Mouse (Mus musculus) kidney, adult 2 months (tissue): ENCODE results near the gene Asns.

Source experiments
- CTCF ChIP-seq: fragments of 200-500 bp; conservative IDR thresholded peaks from 2 replicates; pipeline ENCODE4 v1.5.1; 2011; ENCODE audit warnings: low read depth, mild to moderate bottlenecking, control low read depth, low read length, moderate library complexity, mixed read lengths; ENCODE audit not compliant: insufficient read depth, insufficient read length
- POLR2A ChIP-seq: fragments of 200-500 bp; IDR thresholded peaks from one replicate; pipeline ENCODE4 v1.6.1; 2011; ENCODE audit warnings: low read depth, low read length, control low read depth

DNA sequence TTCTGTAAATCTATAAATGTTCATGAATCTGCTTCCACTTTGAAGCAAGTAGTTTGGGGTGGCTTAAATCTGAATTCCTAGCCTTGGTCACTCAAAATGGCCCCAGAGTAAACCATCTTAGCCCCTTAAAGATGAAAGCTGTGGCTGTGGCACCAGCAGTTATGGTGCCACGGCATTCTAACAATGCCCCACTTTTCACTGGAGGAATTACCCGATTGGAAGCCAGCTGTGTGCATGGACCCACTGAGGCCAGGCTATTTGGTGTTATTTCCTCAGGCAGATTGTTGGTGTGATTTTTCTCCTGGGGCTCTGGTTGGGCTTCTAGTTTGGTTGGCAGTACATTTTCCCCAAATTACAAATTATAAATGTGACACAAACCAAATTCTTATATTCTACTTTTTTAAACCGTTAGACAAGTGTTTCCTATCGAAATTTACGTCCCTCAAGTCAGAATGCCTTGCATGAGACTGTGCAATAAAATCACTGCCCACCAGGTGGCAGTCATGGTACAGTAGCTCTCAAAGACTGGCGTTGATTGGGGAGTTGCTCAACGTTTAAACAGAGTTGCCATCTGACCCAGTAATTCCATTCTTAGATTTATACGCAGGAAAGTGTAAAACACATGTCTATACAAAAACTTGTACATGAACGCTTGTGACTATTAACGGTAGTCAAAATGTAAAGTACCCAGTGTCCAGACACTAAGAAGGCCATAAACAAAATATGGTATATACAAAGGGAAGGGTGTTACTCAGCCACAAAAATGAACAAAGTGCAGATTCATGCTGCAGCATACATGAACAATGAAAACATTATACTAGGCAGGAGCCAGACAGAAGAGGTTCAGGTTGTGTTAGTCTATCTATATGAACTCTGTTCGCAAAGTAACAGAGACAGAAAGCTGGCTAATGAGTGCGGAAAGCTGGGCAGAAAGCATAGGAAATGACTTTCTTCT lies 40.0 kb upstream of the Asns start:
- TF ChIP-seq POLR2A: no peak
- peak; percentile 93 for TF ChIP-seq CTCF
